Mouse (Mus musculus): ENCODE measurements around the gene Mdm2.

GRCm38 (mm10) chr10:117662316-117663055, 48.1 kb downstream of the Mdm2 start:
- TF ChIP-seq POLR2A (IDR thresholded peaks at IDR 0.05; ENCODE audit: insufficient read depth, low read depth, low read length): no peak
- no peak for TF ChIP-seq EP300 (IDR thresholded peaks at IDR 0.05; ENCODE audit: insufficient read depth, low read depth, low read length)
- no peak for TF ChIP-seq CTCF (IDR thresholded peaks at IDR 0.05)
